Mouse (Mus musculus): Measurements from ENCODE around the gene Il33. TPM values are rescaled to one million over a fixed set of nuclear protein-coding genes. Genes with fewer than 3 reads are reported as not detected.

Il33 gene
- polyA plus RNA-seq, 1 experiment from 2014 or later, result 48.3 TPM

Other genes with a start within 250 kb of the Il33 start
- gene Mlana, start 227.3 kb upstream of the Il33 start, polyA plus RNA-seq (2015; fragmentation: Nextera tagmentation; extraction: Ambion mirVana), result not detected in 2 replicates
- 4.6 and 5.6 TPM in 2 replicates for gene 9930021J03Rik, start 119.1 kb upstream of the Il33 start, polyA plus RNA-seq (2015; fragmentation: Nextera tagmentation; extraction: Ambion mirVana)
- gene Ranbp6, start 112.1 kb upstream of the Il33 start, polyA plus RNA-seq (2015; fragmentation: Nextera tagmentation; extraction: Ambion mirVana), result 17.9 and 18.2 TPM in 2 replicates
- 0.06 TPM in 1 of 2 replicates, not detected in the other for gene Trpd52l3, start 78.7 kb downstream of the Il33 start, polyA plus RNA-seq (2015; fragmentation: Nextera tagmentation; extraction: Ambion mirVana)
- 67.0 and 85.6 TPM in 2 replicates for gene Uhrf2, start 105.4 kb downstream of the Il33 start, polyA plus RNA-seq (2015; fragmentation: Nextera tagmentation; extraction: Ambion mirVana)

Data from kidney, embryonic 16.5 days (tissue).